Mouse (Mus musculus) neural tube, embryonic 12.5 days (tissue): ENCODE measurements at regions not wholly inside any gene's neighbourhood (a gene's known extent, or its start where the extent isn't known, plus 50 kb on each side); places are given as distances from the start of the nearest gene placed in this dataset.

Source experiments
- ATAC-seq: fragments of 200-750 bp; cut with Nextera tagmentation; 2 replicates; pipeline ENCODE4 v1.8.0; 2017; ENCODE audit warnings: low read depth, mild to moderate bottlenecking, moderate TSS enrichment, moderate library complexity; ENCODE audit not compliant: low FRiP score
- H3K27ac ChIP-seq: fragments of 300-500 bp; sonication (generic); 2 replicates; pipeline ENCODE4 v1.5.1; 2016
- H3K27me3 ChIP-seq: fragments of 300-500 bp; sonication (generic); replicated peaks from 2 replicates; pipeline ENCODE4 v1.6.1; 2016; ENCODE audit warnings: mild to moderate bottlenecking
- H3K36me3 ChIP-seq: fragments of 300-500 bp; sonication (generic); 2 replicates; pipeline ENCODE4 v1.6.1; 2016; ENCODE audit warnings: mild to moderate bottlenecking
- H3K4me1 ChIP-seq: fragments of 300-500 bp; sonication (generic); 2 replicates; pipeline ENCODE4 v1.6.1; 2016
- H3K4me2 ChIP-seq: fragments of 300-500 bp; sonication (generic); replicated peaks from 2 replicates; pipeline ENCODE4 v1.6.1; 2016; ENCODE audit warnings: mild to moderate bottlenecking
- H3K4me3 ChIP-seq: fragments of 300-500 bp; sonication (generic); 2 replicates; pipeline ENCODE4 v1.5.1; 2016
- H3K9ac ChIP-seq: fragments of 300-500 bp; sonication (generic); 2 replicates; pipeline ENCODE4 v1.6.1; 2016; ENCODE audit warnings: mild to moderate bottlenecking
- H3K9me3 ChIP-seq: fragments of 300-500 bp; sonication (generic); 2 replicates; pipeline ENCODE4 v1.6.1; 2016; ENCODE audit warnings: mild to moderate bottlenecking
- WGBS: fragments of 180-500 bp; shearing (Covaris S2); methylation state at CpG from one replicate; pipeline ENCODE4 v1.1.7; 2016; 5-methylcytosine and 5-hydroxymethylcytosine counted together

GRCm38 (mm10) chr6:109533526-109533925 lies 705.1 kb downstream of the Edem1 start:
- Histone ChIP-seq H3K4me2 (no peak overlapping the region), H3K4me1 (no peaks in the 10 kb centered on the region), H3K9ac (no peak overlapping the region), H3K9me3 (no peaks in the 10 kb centered on the region), H3K27ac (no peak overlapping the region), H3K27me3 (no peaks in the 10 kb centered on the region), H3K36me3 (no peaks in the 10 kb centered on the region), H3K4me3 (no peak overlapping the region)
- no peak for ATAC-seq
- 74% methylated on average over 1 of the region's 1 CpGs for WGBS

GRCm38 (mm10) chr6:109542980-109543976 lies 714.8 kb downstream of the Edem1 start:
- WGBS: 35% methylated on average over 7 of the region's 7 CpGs
- ATAC-seq: peak; percentile 89
- Histone ChIP-seq H3K9ac (no peak overlapping the region), H3K9me3 (no peaks in the 10 kb centered on the region), H3K4me1 (no peaks in the 10 kb centered on the region), H3K4me3 (no peak overlapping the region), H3K36me3 (no peaks in the 10 kb centered on the region), H3K4me2 (no peak overlapping the region), H3K27ac (no peak overlapping the region), H3K27me3 (peaks cover 17% of the 10 kb centered on the region; the same call in 1 of the 2 replicates)

DNA sequence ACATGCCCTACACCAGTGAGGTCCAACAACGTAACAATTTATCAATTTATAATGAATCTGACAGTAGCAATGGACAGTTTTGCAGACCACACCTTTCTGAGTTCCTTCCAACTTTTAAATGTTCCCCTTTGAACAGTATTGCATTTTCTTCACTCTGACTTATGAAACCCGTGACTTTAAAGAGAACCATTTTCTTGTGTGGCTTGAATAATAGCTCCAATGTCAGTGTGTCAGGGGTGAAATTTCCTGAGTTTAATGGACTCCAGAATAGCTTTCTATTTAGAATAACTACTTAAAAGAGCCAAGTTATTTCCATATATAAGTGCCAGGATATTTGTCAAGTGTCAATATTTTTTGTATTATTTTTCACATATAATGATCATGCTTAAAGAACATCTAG lies 723.9 kb downstream of the Edem1 start:
- Histone ChIP-seq H3K4me3 (no peak overlapping the region), H3K9me3 (no peaks in the 10 kb centered on the region), H3K27ac (no peak overlapping the region), H3K4me2 (no peak overlapping the region), H3K9ac (no peak overlapping the region), H3K27me3 (0 out of 2 replicates have a peak, but pooled peaks cover 4% of the 10 kb centered on the region), H3K4me1 (no peaks in the 10 kb centered on the region), H3K36me3 (no peaks in the 10 kb centered on the region)
- no peak for ATAC-seq
- 81% methylated on average over 2 of the region's 2 CpGs for WGBS
